1 mouse cellular context compared by ENCODE assay signal in genomic region chr12:111678670-111678933, GRCm38 (mm10).
TF ChIP-seq lines count a peak whose summit lies in the region.

No protein-coding gene starts in this region.

TF ChIP-seq in CH12.LX, 34 proteins besides CTCF, POLR2A, EP300 and RAD21:
- TF ChIP-seq UBTF (IDR thresholded peaks at IDR 0.05; ENCODE audit: low read depth, low read length) (no peak), JUN (IDR thresholded peaks at IDR 0.05; ENCODE audit: insufficient read depth, low read depth, low read length) (no peak), POLR2AphosphoS2 (IDR thresholded peaks at IDR 0.05; ENCODE audit: low read depth, low read length) (no peak), ZMIZ1 (IDR thresholded peaks at IDR 0.05; ENCODE audit: low read depth, low read length) (no peak), CHD2 (IDR thresholded peaks at IDR 0.05; ENCODE audit: low read length) (no peak), BHLHE40 (IDR thresholded peaks at IDR 0.05; ENCODE audit: low read depth, low read length) (no peak), MEF2A (IDR thresholded peaks at IDR 0.05; ENCODE audit: borderline replicate concordance, low read depth, low read length) (no peak)
TF ChIP-seq in CH12.LX: peak in this region for 0.
